Mouse (Mus musculus): ENCODE measurements at regions not wholly inside any gene's neighbourhood (a gene's known extent, or its start where the extent isn't known, plus 50 kb on each side); places are given as distances from the start of the nearest gene placed in this dataset.
"Not testable (repeated sequence)": the region's sequence is repeated elsewhere in the genome, so short reads cannot be mapped to it uniquely, and the experiment has no call there.

DNA sequence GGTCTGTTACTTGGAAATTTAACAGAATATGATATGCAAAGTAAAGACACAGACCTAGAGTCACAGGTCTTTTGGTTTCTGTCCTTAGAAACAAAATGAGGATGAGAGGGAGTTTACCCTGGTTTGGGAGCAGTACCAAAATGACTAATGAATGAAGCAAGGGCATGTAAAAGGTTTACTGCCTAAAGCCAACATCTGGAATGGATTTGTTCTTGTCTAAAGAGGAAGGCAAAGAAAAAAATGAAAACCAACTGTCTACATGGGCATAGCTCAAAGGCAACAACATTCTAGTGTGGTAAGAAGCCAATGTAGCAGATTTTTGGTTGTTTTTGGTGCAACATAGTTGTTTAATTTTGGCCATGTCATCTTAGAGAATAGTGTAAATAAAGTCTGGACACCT is 203.5 kb upstream of the Diaph2 start:
- intact Hi-C loops (cut with DNase I), result no loop called here
- no peak for DNase-seq (ENCODE audit: low spot score in 2 of 2)

DNA sequence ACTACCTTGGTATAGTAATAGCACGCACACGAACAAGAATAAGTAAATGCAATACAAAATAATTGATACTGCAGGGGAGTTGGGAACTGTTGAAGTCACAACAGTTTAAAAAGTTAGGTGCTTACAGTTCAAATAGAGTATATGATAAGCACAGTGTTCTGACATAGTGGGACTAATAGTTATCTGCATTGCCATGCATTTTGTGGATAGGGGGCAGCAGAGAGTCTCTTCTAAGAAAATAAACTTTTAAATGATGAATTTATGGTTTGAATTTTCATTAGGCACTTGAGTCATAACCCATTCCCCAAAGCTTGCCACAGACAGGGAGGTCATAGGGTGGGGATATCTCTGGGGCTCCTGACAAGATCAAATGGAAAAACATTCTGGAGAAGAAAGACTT is 201.9 kb upstream of the Diaph2 start:
- DNase-seq (ENCODE audit: low spot score in 2 of 2), result no peak
- intact Hi-C loops (cut with DNase I), result no loop called here

DNA sequence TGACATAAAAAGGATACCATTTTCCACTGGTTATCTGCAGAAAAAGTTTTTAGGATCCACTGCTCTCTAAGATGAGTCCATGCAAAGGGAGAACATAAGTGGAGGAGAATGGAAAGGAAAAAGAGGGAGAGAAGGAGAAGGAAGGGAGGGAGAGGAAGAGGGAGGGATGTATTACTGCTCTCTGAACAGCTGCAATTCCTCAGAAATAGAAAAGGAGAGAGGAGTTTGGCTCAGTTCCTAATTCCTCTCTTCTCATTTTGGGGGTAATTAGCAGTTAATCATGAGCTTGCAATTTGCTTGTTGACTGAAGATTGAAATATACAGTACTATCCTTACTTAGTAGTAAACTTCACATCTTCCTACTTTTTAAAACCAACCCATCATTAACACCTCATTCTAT is 193.5 kb upstream of the Diaph2 start:
- intact Hi-C loops (cut with DNase I), result no loop called here
- DNase-seq (ENCODE audit: low spot score in 2 of 2), result no peak

DNA sequence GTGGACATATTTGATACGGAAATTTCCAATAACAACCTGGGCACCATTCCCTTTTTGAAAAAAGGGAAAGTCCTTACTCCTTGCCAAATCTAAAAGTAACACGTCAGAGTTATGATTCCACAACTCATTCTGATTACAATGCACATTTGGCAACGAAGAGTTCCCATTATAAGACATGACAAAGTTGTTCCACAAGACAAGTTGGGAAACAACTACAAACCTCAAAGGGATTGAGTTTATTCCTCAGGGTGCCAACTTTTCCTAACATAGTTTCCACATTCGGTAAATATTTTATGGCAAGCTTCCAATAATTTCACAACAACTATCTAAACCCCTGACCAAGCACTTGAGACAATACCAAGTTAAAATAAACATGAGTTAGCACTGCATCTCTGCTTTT is 150.1 kb upstream of the Diaph2 start:
- no peak for DNase-seq (ENCODE audit: low spot score in 2 of 2)
- intact Hi-C loops (cut with DNase I), result no loop called here

DNA sequence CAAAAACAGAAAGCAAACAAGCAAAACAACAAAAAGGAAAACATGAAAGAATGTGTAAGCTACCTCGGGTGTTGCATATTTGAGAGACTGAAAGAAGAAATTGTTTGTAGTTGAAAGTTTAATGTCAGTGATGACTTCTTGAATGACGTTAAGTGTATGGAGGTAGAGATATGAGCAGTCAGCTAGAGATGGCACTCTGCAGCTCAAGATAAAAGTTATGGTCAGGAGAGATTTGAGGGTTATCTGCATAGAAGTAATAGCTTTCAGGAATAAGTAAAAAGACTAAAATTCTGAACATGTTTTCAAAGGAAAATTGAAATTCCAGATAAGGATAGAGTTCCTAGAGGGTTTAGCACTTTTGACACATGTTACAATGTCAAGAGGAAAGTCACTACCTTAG is 141.7 kb upstream of the Diaph2 start:
- no peak for DNase-seq (ENCODE audit: low spot score in 2 of 2)
- intact Hi-C loops (cut with DNase I), result no loop called here

DNA sequence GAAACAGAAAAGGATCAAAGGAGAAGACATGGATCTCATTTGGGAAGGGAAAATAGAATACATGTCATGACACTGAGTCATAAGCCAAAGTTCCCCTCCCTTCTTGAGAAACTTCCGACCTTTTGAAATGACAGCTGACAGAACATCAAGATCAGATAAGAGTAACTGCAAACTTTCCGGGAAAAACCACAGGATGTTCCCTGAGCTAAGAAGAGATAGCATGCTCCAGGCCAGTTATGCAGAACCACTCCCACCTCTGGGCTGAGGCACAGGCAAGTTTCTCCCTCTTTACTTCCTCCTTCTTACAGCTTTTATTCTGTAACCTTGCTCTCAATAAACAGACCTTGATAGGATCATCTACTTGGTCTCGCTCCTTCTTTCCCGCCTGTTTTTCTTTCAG is 138.0 kb upstream of the Diaph2 start:
- intact Hi-C loops (cut with DNase I); DNase-seq (ENCODE audit: low spot score in 2 of 2): not testable (repeated sequence)

DNA sequence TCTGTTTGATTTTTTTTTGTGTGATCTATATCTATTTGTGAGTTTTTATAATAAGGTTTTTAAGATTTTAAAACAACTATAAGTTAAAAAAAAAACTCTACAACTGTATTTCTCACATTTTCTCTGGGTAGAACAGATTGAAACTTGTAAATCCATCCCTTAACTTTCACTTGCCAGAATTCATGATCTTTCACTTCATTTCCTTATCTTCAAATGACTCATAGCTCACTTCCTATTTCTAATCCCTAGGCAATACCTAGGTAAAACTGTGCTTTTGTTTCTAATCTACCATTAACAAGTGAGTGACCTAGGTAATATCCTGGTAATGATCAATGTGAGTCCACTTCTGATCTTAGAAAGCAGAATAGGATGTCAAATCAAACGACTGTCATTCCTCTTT is 112.5 kb upstream of the Diaph2 start:
- no peak for DNase-seq (ENCODE audit: low spot score in 2 of 2)
- intact Hi-C loops (cut with DNase I), result no loop called here

DNA sequence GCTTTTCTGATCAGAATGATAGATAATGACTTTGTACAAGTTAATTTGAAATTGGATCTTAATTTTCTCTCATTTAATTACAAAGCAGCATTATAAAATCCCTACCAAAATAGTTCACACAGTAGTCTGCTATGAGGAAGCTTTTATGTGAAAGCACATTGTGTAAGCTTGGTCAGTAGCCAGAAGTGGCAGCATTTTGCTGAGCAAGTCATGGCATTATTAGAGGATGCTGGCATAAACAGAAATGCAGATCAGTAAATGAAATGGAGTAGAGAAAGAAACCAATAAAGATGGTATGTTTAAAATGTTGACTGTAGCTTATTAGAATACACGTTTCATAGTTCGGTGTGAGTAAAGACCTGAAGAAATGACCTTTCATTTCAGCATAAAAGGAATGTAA is 104.4 kb upstream of the Diaph2 start:
- no peak for DNase-seq (ENCODE audit: low spot score in 2 of 2)
- intact Hi-C loops (cut with DNase I), result no loop called here

DNA sequence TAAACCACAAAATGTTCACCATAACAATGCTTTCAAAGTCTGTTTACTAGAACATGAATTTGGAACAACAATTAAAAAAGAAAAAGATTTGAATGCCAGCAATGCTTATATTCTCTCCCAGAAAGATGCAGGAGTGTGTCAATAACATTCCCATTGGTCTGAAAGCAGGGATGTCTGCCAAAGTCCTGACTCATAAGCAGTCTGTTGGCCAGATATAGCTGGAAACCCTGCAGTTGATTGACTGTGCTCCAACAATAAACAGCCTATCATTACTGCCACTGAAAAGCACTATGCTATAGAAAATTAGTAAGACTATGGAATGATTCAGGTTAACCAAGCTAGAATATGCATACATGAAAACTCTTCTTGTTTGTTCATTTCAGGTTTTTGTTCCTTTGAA is 92.6 kb upstream of the Diaph2 start:
- intact Hi-C loops (cut with DNase I), result no loop called here
- peak; percentile 2 to 10 for DNase-seq (ENCODE audit: low spot score in 2 of 2)

DNA sequence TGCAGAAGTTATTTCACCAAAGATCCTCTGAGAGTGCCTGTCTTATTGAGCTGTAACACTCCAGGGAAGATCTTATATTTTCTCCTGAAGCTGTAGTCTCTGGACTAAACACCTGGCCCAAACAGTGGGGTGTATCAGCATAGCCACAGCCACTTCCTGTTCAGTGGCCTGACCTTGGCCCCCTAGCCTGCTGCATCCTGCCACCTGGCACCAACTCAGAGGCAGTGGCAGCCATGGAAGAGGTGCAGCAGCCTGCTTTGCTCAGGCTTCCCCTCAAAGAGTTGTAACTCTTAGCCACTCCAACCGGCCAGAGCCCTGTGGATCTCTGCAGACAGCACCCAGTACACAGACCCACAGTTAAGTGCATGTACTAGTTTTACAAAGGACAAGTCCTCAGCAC is 58.9 kb upstream of the Diaph2 start:
- intact Hi-C loops (cut with DNase I), result no loop called here
- no peak for DNase-seq (ENCODE audit: low spot score in 2 of 2)
